Mouse (Mus musculus) right cerebral cortex, postnatal 36 days (tissue): ENCODE measurements around the gene Hyls1.
A peak's percentile ranks its signal among the peaks of the same experiment; 100 is the strongest.

Experiments used
- DNase-seq, 2 experiments: peaks; one replicate each; pipeline ENCODE4 v3.0.0; 2022; ENCODE audit warnings: low spot score in 2 of 2, mixed read lengths in 1 of 2

Gene Hyls1

GRCm38 (mm10) chr9:35543099-35543860, 26.9 kb downstream of the Hyls1 start:
- no peak for DNase-seq

DNA sequence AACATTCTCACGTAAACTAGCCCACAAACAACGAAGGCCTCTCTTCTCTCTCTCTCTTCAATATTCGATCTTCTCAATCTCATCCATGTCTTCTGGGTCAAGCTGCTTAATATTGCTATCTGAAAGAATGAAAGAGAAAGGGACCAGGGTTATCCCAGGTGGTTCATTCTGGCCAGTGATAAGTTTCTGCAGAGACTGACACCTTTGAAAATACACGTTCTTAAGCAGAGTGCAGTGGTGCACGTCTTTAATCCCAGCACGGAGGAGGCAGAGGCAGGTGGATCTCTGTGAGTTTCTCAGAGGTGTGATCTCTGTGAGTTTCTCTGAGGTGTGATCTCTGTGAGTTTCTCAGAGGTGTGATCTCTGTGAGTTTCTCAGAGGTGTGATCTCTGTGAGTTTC, 28.3 kb downstream of the Hyls1 start:
- no peak for DNase-seq

DNA sequence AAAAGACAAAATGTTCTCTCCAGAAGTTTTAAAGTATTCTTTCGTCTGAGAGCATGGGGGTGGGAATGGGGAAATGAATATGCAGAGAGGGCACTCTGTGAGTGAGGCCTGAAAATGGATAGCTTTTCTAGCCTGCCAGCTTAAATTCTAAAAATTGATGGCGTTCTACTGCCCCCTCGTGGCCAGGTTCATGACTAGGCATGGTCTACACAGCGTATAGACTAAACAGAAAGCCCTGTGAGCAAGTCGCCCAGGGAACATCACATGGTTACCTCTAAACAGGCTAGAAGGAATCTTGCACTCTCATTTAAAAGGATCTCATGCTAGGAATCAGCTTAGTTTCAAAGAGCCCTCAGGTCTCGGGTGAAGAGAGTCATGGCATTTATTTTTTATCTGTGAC, 28.7 kb downstream of the Hyls1 start:
- DNase-seq, result peak; percentile 43 to 55

GRCm38 (mm10) chr9:35541024-35541423, 29.2 kb downstream of the Hyls1 start:
- DNase-seq, result no peak

DNA sequence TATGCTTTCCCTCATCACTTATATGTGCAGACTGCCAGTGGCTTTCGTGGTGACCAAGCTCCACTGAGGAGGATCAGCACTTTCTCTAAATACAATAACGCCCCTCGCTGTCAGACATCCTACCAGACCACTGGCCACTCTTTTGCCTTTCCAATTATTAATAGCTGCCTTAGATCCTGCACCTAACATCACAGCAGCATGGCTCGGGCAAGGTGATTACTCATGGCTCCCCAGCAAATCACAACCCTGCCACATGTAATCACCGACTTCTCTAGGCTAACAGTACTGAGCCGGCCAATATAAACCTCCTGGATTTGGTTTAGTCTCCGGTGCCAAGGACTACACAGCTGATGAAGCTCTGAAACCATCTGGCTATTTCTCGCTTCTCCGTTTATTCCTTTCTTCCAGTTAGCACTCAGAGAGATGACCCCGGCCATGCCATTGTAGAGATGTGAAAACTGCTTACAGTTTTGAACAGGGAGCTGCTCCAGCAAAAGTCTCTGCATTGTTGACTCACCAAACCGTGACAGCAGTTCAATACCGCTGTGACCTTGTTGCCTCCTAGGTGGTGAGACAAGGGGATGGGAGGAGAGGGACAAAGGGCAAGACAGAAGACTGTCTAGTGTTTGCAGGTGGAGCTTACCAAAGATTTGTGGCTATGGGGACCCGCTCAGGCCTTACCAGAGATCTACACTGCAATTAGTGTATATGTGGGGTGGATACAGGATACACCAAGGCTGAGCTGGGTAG, 31.0 kb downstream of the Hyls1 start:
- no peak for DNase-seq

DNA sequence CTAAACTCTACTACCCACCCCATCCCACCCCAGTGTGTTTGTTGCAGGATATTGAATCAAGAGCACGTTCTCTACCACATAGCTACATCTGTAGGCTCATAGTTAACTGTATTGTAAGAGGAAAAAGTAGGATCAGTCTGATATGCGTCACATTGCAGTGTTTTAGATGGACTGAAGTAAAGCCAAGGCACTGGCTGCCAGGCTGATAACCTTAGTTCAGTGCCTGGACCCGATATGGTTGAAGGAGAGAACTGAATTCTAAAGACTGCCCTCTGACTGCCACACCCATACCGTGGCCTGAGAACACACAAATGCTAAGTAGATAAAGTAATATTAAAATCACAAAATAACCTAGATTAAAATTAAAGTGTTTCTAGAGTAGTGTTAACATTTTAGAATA, 34.3 kb downstream of the Hyls1 start:
- no peak for DNase-seq

DNA sequence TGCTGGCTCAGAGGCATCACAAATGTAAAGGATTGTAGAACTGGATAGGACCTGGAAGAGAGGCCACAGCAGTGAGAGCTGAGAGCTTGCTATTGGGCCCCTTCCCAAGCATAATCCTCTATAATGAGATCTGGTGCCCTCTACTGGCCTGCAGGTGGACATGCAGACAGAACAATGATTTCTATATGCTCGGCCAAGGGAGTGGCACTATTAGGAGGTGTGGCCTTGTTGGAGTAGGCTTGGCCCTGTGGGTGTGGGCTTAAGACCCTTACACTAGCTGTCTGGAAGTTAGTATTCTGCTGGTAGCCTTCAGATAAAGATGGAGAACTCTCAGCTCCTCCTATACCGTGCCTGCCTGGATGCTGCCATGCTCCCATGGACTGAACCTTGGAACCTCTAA, 35.1 kb downstream of the Hyls1 start:
- no peak for DNase-seq

DNA sequence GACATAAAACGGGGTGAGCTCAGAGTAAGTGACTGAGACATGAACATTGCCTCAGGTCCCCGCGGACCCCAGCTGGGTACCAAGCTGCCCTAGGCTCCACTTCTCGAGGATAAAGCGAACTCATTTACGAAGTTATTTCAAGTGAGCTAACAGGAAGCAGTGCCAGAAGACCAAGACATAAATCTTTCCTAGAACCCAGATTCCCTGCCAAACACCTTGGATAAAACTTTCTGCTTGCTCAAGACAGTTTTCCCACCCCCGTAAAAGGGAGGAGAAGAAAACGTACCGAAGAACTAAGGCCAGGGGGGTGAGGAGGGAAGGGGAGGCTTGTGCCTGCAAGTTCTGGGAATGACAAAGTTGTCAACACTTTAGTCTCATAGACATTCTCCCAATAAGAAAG, 36.9 kb downstream of the Hyls1 start:
- DNase-seq, result no peak

- DNase-seq, result no peak
Measured at GRCm38 (mm10) chr9:35529796-35530195, 40.4 kb downstream of the Hyls1 start.

GRCm38 (mm10) chr9:35529141-35529540, 41.1 kb downstream of the Hyls1 start:
- DNase-seq, result no peak

DNA sequence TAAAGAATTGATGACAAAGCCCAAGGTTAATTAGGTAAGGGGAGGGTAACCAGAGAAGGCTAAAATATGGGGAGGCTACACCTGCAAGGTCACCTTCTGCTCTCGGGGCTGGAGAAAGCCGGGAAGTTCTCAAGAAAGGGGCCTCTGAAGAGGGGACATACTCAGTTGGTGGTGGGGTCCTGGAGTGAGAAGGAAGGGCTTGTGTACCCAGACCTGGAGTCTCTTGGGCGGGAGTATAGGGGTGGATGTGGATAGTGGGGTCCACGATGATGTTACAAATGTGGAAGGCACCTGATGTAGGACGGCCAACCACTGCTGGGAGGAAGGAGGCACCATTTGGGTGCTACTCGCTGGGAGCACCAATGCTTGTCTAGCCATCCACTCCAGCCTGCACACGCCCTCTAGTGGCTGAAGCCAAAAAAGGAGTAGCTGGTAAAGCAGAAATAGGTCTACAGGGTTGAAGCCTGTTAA, 46.2 kb downstream of the Hyls1 start:
- DNase-seq, result peak; percentile 59 to 68

- DNase-seq, result peak; percentile 43 to 70
Measured at GRCm38 (mm10) chr9:35523541-35523940, 46.7 kb downstream of the Hyls1 start.

GRCm38 (mm10) chr9:35522821-35523515, 47.2 kb downstream of the Hyls1 start:
- no peak for DNase-seq

GRCm38 (mm10) chr9:35522241-35522640, 48.0 kb downstream of the Hyls1 start:
- no peak for DNase-seq

DNA sequence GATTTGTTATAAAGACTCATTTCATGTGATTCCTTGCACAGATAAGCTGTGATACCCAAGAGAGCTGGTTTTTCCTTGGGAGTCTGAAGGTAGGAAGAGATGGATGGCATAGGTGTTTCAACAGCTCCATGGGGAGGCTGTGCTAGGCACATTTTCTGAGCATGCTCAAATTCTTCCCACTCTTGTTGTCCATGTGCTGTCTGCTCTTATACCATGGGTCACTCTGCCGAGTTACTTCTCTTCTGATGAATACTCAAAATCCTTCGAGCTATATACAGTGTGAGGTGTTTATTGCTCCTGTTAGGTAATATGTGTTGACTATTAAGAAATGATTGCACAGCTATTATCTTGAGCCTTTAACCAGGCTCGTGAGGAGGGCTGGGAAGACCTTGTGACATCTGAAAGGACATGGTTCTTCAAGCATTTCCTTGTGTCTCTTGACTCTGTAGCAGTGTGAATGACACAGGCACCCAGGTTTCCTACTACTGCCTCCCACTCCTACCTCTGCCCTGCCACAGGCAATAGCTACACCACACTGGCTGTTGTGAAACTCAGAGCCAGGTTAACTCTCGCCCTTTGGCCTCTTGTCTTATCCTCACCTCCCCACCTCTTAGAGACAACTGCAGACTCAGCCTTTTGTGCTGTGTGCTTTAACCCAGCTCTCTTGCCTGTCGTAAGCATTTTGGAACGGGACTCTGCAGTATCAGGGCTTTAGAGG, 49.4 kb downstream of the Hyls1 start:
- DNase-seq, result no peak

DNA sequence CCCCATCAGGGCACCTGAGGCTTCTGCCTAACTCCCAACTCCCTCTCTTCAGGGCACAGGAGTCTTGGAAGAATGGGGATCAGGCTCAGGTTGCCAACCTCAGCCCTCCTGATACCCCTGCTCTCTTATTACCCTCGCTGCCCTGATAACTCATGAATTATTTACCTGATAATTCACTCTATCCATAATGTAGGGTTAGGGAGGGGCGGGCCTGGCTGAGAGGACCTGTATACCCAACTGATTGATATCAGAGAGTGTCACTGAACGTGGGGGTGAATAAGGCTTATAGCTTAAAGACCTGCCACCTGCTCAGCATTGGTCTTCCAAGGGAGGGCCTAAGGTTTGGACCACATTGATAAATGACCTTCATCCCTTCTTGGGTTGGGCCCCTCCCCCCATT, 52.0 kb downstream of the Hyls1 start, which contains the start of gene Gm1113:
Gm1113 (minus strand) TSS at position 101 of the 400 bp plus-strand sequence.
- no peak for DNase-seq

DNA sequence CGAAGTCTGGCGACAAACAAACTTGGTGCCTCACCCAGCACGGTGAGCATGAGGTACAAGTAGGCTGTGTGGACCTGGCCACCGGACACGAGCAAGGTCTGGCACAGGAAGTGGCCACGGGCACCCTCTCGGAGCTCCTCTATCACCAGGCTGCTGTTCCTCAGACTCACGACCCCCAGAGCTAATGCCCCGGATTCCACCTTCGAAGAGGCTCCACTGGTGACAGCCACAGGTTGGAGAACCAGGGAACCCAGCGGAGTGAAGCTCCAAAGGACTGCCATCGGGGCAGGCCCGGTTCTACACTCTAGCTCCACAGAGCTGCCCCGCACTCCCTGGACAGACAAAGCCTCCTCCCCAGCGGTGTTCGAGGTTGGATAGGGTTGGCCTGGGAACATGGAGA, 53.5 kb downstream of the Hyls1 start:
- no peak for DNase-seq

- DNase-seq, result no peak
Measured at GRCm38 (mm10) chr9:35516182-35516581, 54.0 kb downstream of the Hyls1 start.

DNA sequence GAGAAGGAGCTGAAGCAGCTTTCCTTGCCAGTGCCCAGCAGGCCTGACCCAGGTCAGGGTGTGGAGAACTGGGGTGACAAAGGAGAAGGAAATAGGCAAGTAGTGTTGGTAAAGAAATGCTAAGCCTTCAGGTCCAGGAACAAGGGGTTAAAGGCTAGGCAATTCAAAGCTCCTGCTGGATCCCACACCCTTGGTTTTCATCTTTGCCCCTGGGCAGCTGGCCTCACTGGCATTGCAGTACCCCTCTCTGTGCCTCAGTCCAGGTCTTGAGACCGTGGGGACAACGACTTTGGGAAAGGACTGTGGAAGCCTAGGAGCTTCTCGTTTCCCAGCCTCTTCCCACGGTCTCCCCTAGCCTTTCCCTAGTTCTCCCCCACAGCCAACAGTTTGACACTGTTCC, 56.3 kb downstream of the Hyls1 start:
- no peak for DNase-seq
